Mouse (Mus musculus): ENCODE measurements at regions not wholly inside any gene's neighbourhood (a gene's known extent, or its start where the extent isn't known, plus 50 kb on each side); places are given as distances from the start of the nearest gene placed in this dataset.
A peak's percentile ranks its signal among the peaks of the same experiment; 100 is the strongest.

DNA sequence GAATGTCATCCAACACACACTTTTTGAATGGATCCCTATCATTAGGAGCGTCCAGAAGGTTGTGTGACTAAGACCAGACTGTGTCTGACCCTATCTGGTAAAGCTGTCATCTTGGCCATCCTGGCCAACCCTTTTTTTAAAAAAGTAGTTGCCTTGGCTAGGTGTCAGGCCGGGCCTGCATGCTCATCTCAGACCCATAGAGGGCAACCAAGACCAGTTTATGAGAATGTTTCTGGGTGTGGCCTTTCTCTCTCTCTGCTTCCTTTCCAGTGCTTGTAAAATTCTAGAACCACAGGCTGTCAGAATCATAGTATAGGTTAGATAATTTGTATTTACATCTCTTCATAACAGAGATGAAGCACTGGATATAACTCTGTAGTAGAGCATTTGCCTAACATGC, 62.8 kb upstream of the Las1l start:
- peak; percentile 68 to 76 for DNase-seq

DNA sequence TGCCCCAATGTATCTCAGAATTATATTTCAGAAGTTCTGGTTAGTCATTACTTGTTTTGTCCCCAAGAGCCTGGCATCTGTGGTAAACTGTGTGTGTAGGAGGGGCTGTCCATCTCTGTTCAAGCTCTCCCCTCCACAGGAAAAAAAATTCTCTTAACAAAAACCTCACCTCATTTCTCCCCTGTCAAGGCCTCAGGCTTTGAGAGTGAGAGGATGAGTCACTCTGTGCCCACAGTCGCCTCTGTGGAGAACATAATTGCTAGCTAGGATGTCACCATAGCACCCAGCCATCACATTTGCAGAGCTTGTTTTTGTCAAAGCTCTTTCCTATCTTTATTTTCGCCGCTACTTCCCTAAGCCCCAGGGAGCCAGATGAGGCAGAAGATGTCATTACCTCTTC, 63.6 kb upstream of the Las1l start:
- DNase-seq, result no peak

DNA sequence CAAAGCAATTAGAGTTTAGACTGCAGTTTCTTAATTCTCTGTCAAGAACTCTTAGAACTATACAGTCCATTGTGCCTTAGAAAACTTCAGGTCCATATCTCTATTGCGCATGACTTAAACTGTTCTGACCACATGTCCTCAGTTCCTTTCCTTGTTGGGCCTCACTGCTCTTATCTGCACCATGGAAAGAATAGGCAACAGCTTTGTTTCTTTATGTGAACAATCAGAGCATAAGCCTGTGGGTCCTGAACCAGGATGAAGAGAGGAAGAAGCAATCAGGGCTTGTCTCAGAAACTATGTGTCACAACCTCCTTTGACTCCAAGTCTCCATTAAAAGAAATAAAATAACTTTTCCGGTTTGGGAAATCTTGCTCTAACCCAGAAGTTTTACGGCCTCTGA, 68.6 kb upstream of the Las1l start:
- DNase-seq, result no peak

DNA sequence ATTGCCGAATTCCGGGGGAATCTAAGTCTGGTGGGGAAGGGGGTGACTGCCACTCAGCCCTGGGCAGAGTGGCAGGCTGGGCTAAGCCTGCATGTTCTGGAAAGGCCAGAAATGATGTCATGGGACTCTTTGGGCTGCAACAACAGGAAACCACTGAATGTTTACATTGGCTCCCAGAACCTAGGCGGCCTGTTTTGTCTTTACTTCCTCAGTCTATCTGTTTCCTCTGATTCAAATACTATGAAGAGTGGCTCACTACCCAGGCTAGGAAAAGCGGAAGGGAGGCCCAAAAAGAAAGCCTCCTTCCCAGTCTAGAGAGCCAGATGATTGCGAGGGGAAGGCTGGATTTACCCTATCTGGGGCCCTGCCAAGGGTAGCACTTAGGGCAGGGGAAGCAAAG, 69.1 kb upstream of the Las1l start:
- peak; percentile 64 to 76 for DNase-seq

DNA sequence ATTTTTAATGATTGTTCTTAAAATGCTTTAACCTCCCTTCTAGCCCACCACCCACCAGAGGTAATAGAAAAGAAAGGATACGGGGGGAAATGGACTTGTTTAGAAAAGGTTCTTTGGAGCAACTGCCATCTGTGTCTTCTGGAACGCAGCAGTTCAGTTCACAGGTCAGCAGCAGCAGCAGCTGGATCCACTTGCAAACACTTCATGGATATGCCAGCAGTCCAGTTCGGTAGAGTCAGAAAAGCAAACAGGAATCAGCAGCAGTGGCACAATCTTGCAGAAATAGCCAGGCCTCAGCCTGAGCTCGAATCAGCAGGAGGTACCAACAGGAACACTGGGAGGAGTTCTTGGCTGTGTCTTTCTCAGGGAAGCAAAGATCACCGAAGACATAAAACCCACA, 64.3 kb upstream of the Msn start:
- peak; percentile 9 to 11 for DNase-seq

DNA sequence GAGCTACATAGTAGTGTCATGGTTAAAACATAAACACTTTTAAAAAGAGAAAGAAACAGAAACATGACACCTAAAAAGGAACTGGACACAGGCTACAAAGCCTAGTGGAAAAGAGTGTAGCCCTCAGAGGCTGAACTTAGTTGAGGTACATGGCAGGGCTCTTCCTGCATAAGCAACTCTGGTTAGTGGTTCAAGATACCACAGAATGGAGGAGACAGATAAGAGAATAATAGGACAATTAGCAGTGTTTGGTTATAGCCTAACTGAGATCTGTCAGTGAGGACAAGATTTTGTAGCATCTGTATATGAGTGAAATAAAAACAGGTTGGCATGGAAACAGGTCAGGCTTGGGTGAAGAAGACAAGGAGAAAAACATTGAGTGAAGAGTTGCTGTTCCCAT, 60.5 kb upstream of the Msn start:
- no peak for DNase-seq

DNA sequence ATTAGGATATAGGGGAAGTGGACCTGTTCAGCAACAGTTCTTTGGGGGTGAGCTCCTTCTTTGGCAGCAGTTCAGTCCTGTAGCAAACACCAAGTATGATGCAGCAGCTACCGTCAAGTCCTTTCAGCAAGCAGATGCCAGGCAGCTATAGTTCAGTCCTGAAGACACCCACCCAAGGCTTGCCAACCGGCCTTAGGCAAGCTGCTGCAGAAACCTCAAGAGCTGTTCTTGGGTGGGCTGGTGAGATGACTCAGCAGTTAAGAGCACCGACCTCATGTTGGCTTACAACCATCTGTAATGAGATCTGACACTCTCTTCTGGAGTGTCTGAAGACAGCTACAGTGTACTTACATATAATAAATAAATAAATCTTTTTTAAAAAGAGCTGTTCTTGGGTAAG, 53.6 kb upstream of the Msn start:
- no peak for DNase-seq
